Mouse (Mus musculus) olfactory bulb, adult 2 months (tissue): ENCODE data around the gene Lrrc66. TPM values are rescaled to one million over a fixed set of nuclear protein-coding genes. Genes with fewer than 3 reads are reported as not detected.

Experiments used
- H3K27ac ChIP-seq: fragments of 200-500 bp; 2 replicates; pipeline ENCODE4 v1.5.1; 2012; ENCODE audit warnings: low read depth, low read length; ENCODE audit not compliant: insufficient read depth
- H3K4me1 ChIP-seq: fragments of 200-500 bp; 2 replicates; pipeline ENCODE4 v1.6.1; 2012; ENCODE audit warnings: low read length; ENCODE audit not compliant: control insufficient read depth, insufficient read depth
- H3K4me3 ChIP-seq: fragments of 200-500 bp; 2 replicates; pipeline ENCODE4 v1.5.1; 2012; ENCODE audit warnings: mild to moderate bottlenecking, low read depth, low read length, moderate library complexity; ENCODE audit not compliant: insufficient read depth
- CTCF ChIP-seq: fragments of 200-500 bp; IDR thresholded peaks from 2 replicates; pipeline ENCODE4 v1.5.1; 2012; ENCODE audit warnings: low read depth, mild to moderate bottlenecking, low read length, moderate library complexity; ENCODE audit not compliant: insufficient read depth
- POLR2A ChIP-seq: fragments of 200-500 bp; IDR thresholded peaks from 2 replicates; pipeline ENCODE4 v1.6.1; 2012; ENCODE audit warnings: mild to moderate bottlenecking, low read depth, low read length, moderate library complexity; ENCODE audit not compliant: insufficient read depth
- WGBS: fragments of 180-500 bp; shearing (Covaris S2); methylation state at CpG from one replicate; pipeline ENCODE4 v1.1.7; 2018; 5-methylcytosine and 5-hydroxymethylcytosine counted together
- polyA plus RNA-seq: library from polyadenylated mRNA; stranded (reverse); fragments of >200 nt; gene quantifications from 2 replicates; pipeline ENCODE4 v1.2.4, GENCODE M21; 2012; ENCODE audit warnings: low replicate concordance; ENCODE audit not compliant: missing spikeins, insufficient read depth, insufficient read length

Gene Lrrc66
- polyA plus RNA-seq, 1 experiment = not detected

GRCm38 (mm10) chr5:73573789-73574188, 58.5 kb downstream of the Lrrc66 start:
- WGBS = 78% methylated on average over 7 of the region's 7 CpGs
- H3K4me3 ChIP-seq = no peak overlapping the region
- TF ChIP-seq CTCF (no peak), POLR2A (no peak)
- H3K27ac ChIP-seq = no peak overlapping the region
- peaks cover 2% of the 10 kb centered on the region for H3K4me1 ChIP-seq

- Histone ChIP-seq H3K27ac (no peak overlapping the region), H3K4me3 (no peak overlapping the region), H3K4me1 (peaks cover 2% of the 10 kb centered on the region)
- 83% methylated on average over 2 of the region's 2 CpGs for WGBS
- TF ChIP-seq CTCF (no peak), POLR2A (no peak)
Measured at GRCm38 (mm10) chr5:73572846-73573245, 59.5 kb downstream of the Lrrc66 start.

DNA sequence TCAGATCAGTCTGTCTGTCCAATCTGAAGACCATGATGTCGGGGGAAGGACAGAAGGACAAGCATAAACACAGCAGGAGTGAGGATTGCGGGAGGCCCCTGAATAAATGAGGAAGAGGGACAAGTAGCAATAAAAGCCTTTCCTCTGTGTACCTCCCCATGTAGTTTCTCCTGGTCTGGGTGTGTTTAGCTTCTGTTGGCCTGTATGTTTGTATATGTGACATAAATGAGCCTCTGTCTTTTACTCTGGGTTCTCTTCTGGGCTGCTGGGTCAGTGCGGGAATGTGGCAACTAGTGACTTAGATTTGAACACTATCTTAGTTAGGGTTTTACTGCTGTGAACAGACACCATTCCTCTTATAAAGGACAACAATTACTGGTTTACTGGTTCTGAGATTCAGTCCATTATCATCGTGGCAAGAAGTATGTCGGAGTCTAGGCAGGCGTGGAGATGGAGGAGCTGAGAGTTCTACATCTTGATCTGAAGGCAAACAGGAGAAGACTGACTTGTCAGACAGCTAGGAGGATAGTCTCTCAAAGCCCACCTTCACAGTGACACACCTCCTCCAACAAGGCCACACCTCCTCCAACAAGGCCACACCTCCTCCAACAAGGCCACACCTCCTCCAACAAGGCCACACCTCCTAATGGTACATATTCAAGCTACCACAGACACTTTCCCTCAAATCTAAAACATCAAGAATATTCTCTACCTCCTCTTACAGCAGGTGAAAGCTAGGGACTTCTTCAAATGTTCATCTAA, 60.8 kb downstream of the Lrrc66 start:
- Histone ChIP-seq H3K27ac (no peak overlapping the region), H3K4me3 (no peak overlapping the region), H3K4me1 (no peaks in the 10 kb centered on the region; the same call in 1 of the 2 replicates)
- TF ChIP-seq POLR2A (no peak), CTCF (no peak)
- WGBS = 92% methylated on average over 6 of the region's 6 CpGs

GRCm38 (mm10) chr5:73569181-73569580, 63.1 kb downstream of the Lrrc66 start:
- WGBS = 81% methylated on average over 5 of the region's 5 CpGs
- TF ChIP-seq CTCF (no peak), POLR2A (no peak)
- no peak overlapping the region for H3K27ac ChIP-seq
- H3K4me3 ChIP-seq = no peak overlapping the region
- H3K4me1 ChIP-seq = no peaks in the 10 kb centered on the region

GRCm38 (mm10) chr5:73566892-73567291, 65.4 kb downstream of the Lrrc66 start:
- H3K4me3 ChIP-seq = no peak overlapping the region
- 58% methylated on average over 4 of the region's 4 CpGs for WGBS
- TF ChIP-seq CTCF = no peak
- TF ChIP-seq POLR2A = no peak
- no peaks in the 10 kb centered on the region for H3K4me1 ChIP-seq
- no peak overlapping the region for H3K27ac ChIP-seq

DNA sequence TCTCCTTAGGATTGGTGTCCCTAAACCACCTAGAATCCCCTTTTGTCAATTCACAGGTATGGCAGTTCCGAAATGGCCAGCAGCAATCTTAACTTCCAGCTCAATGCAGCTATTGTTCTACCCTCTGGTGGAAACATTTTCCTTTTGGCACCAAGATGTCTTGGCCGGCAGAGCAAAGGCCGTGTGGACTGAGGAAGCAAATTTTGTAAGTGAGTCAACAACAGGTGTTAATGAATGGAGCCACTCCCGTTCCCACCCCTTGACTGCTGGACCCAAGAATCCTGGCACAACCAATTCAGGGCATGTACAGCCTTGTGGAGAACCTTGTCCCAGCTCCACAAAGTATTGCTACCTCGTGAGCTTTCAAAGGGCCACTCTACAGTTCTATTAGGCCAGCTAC, 66.2 kb downstream of the Lrrc66 start:
- H3K4me1 ChIP-seq = no peaks in the 10 kb centered on the region
- TF ChIP-seq POLR2A (no peak), CTCF (no peak)
- no peak overlapping the region for H3K27ac ChIP-seq
- no peak overlapping the region for H3K4me3 ChIP-seq
- 66% methylated on average over 5 of the region's 5 CpGs for WGBS

DNA sequence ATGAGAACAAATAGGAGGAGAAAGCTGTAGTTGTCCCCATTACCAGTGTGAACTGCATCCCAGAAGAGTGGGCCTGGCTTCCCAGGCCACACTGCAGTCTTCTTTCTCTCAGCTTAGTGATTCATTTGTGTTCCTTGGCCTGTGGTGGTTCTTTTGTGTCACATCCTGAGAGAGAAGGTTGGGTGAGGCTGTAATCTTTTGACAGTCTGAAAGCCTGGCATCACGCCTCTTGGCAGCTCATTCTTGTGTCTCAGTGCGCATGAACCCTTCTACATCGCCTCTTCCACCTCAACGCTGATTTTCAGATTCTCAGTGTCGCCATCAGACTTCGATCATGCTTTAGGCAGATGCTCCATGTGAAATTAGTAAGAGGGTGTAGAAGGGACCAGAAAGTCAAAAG, 68.3 kb downstream of the Lrrc66 start:
- WGBS = 75% methylated on average over 6 of the region's 6 CpGs
- Histone ChIP-seq H3K4me3 (no peak overlapping the region), H3K27ac (no peak overlapping the region), H3K4me1 (no peaks in the 10 kb centered on the region)
- TF ChIP-seq POLR2A = no peak
- TF ChIP-seq CTCF = no peak

- no peak overlapping the region for H3K4me3 ChIP-seq
- WGBS = 64% methylated on average over 6 of the region's 6 CpGs
- TF ChIP-seq POLR2A (no peak), CTCF (no peak)
- no peak overlapping the region for H3K27ac ChIP-seq
- H3K4me1 ChIP-seq = peaks cover 12% of the 10 kb centered on the region; the same call in 1 of the 2 replicates
Measured at GRCm38 (mm10) chr5:73558756-73559155, 73.6 kb downstream of the Lrrc66 start.

DNA sequence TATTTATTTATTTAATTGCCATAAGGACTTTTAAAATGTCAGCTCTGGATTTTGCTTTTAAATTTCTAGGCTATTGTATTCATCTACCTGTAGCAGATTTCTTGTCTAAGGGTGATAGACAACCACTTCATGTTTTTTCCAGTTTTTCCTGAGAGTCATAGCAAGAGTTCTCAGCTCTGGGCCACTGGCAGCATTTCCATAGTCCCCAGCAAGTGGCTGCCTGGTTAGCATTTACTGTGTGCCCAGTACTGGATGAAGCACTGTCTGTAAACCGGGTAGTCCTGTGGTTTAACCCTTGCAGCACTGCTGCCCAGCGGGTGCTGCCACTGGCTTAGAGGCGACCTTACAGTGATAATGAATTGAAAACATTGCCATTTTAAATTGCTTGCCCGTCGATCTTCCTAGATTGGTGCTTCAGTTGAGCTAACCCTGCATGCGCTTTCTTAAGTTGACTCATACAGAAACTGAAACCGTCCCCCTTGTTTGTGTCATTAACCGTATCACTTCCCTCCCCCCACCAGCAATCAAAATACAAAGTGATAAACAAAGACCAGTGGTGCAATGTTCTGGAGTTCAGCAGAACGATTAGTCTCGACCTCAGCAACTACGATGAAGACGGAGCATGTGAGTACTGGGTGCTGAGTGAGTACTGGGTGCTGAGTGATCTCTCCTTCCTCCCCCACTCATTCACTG, 75.4 kb downstream of the Lrrc66 start:
- Histone ChIP-seq H3K4me1 (peaks cover 12% of the 10 kb centered on the region; the same call in 1 of the 2 replicates), H3K4me3 (no peak overlapping the region), H3K27ac (no peak overlapping the region)
- WGBS = 64% methylated on average over 12 of the region's 12 CpGs
- TF ChIP-seq POLR2A (no peak), CTCF (no peak)

Other genes with a start within 250 kb of the Lrrc66 start
- not detected in 2 replicates for gene Cwh43, start 226.5 kb downstream of the Lrrc66 start, polyA plus RNA-seq
- gene Dcun1d4, start 151.5 kb downstream of the Lrrc66 start, polyA plus RNA-seq = not detected in 2 replicates
- not detected in 2 replicates for gene Sgcb, start 15.3 kb upstream of the Lrrc66 start, polyA plus RNA-seq
- not detected in 2 replicates for gene Spata18, start 18.9 kb upstream of the Lrrc66 start, polyA plus RNA-seq